Mouse (Mus musculus): ENCODE results near the gene Etnk2. TPM values are rescaled to one million over a fixed set of nuclear protein-coding genes. Genes with fewer than 3 reads are reported as not detected.

Gene Etnk2
- total RNA-seq, 2 experiments from 2014 or later: 1.0 to 2.1 TPM

DNA sequence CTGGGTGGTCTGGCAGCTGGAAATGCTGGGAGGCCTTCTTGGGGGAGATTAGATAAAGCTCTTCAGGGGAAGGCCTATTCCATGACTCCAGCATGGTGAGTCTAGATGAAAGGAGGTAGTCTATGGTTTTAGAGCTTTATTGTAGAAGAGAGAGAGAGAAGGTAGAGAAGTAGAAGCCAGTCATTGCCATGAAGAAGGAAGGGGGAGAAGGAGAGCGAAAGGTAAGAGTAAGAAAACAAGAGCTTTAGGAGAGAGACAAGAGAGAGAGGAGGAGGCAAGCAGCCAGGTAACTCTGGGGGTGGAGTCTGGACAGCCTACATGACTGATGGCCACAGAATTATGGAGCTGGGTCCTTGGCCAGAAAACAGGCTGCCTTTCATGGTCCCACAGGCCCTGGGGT is 13.2 kb upstream of the Etnk2 start, which contains the start of gene Ren1:
Gene Ren1, plus strand, starts transcription at position 301 of the 400 bp plus-strand sequence.
- no peak for DNase-seq (ENCODE audit: low spot score in 2 of 2)

DNA sequence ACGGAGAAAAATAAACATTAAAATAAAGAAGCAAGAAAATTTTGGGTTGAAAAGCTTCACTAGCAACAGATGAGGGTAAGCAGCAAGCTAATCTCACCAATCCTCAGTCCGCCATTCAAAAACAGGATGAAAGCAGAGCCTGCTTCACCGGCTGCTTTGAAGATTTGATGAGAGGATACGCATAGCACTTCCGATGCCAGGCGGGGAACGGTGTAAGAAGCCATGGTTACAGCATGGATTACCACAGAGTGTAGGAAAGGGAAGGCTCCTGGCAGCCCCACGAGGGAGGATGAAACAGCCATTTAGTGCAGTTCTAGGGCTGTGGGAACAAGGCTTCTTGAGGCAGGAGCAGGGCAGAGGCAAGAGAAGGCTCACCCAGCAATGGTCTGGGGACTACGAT is 11.6 kb upstream of the Etnk2 start:
- DNase-seq (ENCODE audit: low spot score in 2 of 2): peak in 1 of 2 experiments; percentile 29

- peak; percentile 71 to 89 for DNase-seq (ENCODE audit: low spot score in 2 of 2)
These were observed 10.0 kb upstream of the Etnk2 start for GRCm38 (mm10) chr1:133353371-133353809.

DNA sequence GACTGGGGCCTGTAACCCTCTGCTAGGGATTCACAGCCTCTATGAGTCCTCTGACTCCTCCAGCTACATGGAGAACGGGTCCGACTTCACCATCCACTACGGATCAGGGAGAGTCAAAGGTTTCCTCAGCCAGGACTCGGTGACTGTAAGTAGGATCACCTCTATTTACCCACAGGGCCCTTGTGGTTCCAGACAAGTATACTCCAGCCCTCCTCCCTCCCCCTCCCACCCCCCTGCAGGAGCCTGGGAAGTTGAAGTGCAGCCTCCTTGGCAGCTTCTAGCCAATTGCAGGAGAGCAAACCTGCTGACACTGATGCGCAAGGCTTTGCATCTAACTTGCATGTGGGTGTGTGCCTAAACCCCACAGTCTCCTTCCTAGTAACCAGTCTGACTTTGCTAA is 7.9 kb upstream of the Etnk2 start:
- no peak for DNase-seq (ENCODE audit: low spot score in 2 of 2)

DNA sequence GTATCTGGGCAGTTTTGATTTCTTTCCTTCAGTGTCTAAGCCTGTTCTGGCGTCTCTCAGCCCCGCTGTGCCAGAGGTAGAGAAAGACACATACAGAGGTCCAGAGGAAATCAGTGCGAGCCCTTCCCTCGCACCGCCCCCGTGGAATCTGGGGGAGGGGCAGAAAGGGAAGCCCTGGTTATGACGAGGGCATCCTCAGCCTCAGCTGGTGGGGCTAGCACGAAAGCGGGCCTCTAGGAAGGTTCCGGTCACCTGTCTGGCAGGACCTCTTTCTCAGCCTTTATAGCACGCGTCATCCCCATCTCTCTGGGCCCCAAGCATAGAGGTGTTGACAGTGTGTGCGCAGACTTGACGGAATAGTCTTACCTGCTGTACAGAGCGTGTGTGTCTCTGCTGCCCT is 7.5 kb upstream of the Etnk2 start:
- no peak for DNase-seq (ENCODE audit: low spot score in 2 of 2)

DNA sequence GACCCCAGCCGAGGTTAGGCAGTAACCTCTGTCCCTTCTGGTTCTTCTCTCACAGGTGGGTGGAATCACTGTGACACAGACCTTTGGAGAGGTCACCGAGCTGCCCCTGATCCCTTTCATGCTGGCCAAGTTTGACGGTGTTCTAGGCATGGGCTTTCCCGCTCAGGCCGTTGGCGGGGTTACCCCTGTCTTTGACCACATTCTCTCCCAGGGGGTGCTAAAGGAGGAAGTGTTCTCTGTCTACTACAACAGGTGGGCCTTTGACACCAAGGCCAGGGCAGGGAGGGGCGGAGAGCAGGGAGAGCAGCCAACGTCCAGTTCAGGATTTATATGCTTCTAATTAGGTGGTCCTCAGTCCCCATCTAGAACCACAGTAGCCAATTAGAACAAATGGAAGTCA is 7.0 kb upstream of the Etnk2 start:
- no peak for DNase-seq (ENCODE audit: low spot score in 2 of 2)

GRCm38 (mm10) chr1:133361006-133361405 is 2.4 kb upstream of the Etnk2 start:
- no peak for DNase-seq (ENCODE audit: low spot score in 2 of 2)

DNA sequence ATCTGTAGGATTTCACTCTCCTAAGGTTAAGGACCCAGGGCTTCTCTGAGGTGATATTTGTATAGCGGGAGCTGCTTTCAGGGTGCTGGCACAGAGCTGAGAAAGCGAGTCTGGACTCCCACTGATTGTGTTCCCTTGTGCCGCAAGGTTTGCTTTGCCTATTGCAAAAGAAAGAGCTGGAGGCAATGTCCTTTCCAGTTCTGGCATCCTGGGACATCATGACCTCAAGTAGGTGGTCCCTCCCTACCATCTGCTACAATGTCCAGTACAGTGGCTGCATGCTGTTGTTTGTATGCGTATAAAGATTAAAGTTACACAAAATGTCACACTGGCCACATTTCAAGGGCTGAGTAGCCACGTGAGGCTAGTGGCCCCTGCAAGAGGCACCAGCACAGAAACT is 1.3 kb upstream of the Etnk2 start:
- no peak for DNase-seq (ENCODE audit: low spot score in 2 of 2)

DNA sequence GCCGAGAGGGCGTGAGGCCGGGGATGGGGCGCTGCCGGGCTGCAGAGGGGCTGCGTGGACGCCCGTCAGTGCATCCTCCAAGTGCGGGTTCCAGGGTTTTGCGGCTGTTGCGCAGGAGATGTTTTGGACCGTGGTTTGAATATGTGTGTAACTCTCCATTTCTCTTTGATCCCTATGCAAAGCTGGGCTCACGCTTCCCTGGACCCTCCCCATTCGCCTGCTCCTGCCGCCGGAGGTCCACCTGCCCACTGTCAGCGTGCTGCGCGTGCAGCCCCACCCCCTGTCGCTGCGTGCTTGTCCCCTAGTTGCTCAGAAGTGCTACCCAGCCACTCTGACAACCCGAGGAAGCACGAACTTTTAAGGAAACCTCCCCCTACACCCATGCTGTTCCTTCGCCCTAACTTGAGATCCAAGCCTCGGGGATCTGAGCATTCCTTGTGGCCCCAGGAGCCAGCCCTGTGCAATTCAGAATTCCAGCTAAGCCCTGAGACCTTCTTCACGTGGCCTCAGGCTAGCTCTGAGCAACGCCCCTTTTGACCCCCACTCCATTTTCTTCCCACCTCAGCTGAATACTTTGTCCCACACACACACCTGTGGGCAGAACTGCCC is 754 bp downstream of the Etnk2 start:
- no peak for DNase-seq (ENCODE audit: low spot score in 2 of 2)

DNA sequence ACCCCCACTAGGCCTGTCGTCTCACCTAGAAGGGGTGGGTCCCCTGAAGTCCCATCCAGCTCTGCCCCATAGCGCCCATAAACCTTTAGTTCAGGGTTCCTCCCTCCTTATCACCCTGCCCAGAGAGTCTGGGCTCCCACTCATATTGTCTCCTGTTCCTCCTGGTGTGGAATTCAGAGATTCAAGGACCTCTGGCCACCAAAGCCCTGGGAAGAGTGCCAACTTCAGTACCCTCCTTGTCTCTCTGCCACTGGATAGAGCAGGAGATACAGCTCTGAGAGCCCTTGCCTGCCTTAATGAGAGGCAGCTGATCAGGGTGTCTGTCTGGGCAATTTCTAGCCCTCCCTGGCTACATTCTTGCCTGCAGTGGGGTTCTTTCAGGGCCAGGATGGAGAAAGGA is 1.5 kb downstream of the Etnk2 start:
- DNase-seq (ENCODE audit: low spot score in 2 of 2): no peak

GRCm38 (mm10) chr1:133366951-133367605 is 3.7 kb downstream of the Etnk2 start:
- DNase-seq (ENCODE audit: low spot score in 2 of 2): no peak

DNA sequence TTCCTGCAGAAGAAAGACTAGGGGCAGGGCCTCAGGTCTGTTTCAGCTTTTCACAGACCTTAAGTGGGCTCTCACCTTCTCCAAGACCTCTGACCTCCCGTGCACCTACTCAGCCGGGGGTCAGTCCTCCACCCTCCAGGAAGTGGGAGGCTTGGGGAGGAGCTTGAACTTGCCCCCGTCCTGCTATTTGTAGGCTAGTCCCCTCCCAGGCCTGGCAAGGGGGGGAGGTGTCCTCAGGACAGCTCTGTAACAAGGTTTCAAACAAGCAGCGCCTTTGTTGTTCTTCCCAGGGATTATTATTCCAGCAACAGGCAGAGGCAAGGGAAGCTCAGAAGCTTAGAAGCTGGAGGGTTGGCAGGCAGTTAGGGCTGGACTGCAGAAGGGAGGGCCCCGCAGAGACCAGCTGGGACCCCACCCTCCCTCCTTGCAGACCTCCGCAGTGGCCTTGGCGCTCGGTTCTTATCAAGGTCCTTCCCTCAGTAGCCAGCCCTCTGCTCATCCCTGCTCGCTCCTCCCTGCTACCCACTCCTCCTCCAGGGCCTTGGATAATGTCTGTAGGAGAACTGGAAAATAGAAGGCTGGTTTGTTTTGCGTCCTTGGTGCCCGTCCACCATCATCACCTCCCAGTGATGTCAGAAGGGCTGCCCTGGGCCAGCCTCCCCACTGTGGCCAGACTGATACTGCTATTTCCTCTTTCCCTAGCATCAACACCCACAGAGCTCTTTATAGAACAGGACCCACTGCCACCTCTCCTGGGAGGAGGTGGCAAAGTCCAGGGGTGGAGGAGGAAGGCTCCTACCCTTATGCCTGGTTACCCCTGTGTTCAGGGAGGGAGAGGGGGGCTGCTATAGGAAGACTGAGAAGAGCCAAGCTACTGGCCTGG is 4.5 kb downstream of the Etnk2 start:
- no peak for DNase-seq (ENCODE audit: low spot score in 2 of 2)

DNA sequence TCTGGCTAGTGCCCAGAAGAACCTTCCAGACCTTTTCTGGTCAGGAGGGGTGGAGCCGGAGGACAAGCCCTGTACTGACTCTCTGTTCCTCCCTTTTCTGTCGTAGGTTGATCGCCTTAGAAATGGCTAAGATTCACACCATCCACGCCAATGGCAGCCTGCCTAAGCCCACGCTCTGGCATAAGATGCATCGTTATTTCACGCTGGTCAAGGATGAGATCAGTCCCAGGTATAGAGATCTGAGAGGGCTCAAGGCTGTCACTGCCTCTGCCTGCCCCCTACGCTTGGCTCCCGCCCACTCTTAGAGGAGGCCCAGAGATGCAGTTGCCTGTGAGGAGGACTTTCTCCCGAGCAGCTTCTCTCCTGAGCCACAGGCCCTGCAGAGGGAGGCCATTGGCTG is 5.3 kb downstream of the Etnk2 start:
- no peak for DNase-seq (ENCODE audit: low spot score in 2 of 2)

DNA sequence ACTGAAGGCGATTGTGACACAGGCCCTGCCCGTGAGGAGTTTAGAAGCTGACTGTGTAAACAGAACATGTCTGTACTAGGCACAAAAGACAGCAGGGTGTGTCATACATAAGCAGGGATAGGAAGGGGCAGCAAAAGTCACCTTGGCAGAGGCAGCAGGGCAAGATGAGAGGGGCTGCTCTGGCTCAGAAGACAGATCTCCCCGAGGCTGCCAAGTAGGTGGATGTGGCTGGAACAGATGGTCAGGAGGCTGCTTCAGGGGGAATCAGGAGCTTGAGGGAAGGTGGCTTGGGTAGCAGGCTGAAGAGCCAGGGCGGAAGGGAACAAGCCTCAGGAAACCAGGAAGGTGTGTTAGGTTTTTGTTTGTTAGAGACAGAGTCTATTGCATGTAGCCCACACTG is 7.0 kb downstream of the Etnk2 start:
- DNase-seq (ENCODE audit: low spot score in 2 of 2): no peak

DNA sequence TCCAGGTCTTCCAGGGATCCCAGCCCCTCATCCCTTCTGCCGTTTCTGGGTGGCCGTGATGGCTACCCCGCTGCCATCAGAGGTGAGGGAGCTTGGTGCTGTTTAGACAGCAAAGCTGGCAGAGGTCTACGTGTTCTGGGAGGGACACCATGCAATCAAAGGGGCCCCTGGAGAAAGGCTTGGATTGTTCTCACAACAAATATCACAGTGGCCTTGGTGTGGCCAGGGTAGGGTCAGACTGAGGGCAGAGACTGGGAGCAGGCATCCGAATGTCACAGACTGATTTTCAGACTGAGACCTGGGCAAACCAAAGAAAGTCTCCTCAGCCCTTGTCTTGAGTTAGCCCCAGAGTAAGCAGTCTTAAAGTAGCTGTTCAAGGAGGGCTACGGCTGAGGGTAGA is 8.1 kb downstream of the Etnk2 start:
- DNase-seq (ENCODE audit: low spot score in 2 of 2): no peak

DNA sequence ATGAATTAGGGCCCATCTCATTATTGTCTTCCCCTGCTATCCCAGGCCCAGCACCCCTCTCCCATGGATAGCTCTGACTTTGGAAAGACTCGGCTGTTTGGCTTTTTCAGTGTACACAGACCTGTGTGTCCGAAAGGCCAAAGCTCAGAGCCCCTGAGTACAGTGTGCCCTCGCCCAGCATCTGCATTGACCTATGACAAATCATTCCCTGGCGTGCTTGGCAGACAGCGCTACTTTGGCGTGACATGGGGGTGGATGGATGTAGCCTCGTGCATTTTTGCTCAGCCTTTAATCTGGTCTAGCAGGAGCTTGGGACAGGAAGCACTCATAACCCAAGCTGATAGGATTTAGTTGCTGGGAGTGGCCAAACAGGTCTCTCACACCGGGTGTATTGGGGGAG is 8.7 kb downstream of the Etnk2 start:
- DNase-seq (ENCODE audit: low spot score in 2 of 2): no peak

DNA sequence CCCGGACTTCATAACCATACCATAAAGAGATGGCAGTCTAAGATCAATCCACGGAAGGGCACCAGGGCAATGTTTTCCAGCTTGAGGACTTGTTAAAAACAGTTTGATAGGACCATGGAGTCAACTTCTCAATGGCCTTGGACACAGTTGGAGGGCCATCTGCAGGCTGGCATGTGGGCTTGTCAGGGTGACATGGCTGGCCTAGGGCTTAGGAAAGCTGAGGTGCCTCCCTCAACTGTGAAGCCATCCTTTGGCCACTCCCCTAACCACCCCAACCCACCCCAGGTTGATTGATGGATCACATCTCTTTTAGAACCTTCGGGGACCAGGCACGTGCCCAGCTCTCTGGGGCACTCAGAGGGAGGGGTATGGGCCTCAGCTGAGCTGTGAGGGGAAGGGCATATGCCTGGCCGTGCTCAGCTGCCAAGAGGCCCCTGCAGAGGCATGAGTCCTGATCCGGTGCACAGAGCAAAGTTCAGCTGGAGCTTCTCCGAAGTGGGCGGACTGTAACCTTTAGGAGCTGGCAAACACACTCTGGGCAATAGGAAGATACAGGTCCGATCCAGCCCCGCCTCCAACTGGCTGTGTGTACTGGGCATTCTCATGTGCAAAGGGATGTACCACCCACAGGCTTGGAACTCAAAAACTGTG is 12.4 kb downstream of the Etnk2 start:
- DNase-seq (ENCODE audit: low spot score in 2 of 2): no peak

GRCm38 (mm10) chr1:133377547-133377946 is 14.2 kb downstream of the Etnk2 start:
- DNase-seq (ENCODE audit: low spot score in 2 of 2): no peak

- DNase-seq (ENCODE audit: low spot score in 2 of 2): no peak
These were observed 16.0 kb downstream of the Etnk2 start for GRCm38 (mm10) chr1:133379254-133379985.

DNA sequence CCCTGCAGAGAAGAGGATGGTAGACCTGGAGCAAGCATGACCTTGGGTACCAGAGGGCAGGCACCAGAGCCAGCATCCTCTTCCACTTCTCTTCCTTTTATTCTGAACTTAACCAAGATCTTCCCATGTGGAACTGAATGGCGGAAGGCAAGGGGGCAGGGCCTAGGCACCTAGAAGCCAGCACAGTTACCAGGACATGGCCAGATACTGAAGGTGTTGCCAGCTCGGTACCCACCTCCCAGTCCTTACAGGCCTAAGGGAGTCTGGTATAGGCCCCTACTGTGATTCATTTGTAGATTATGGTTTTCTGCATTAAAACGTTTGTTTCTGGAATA is 16.6 kb downstream of the Etnk2 start:
- no peak for DNase-seq (ENCODE audit: low spot score in 2 of 2)

All from layer of hippocampus, adult 18-20 months (tissue).